Mouse (Mus musculus) spleen, embryonic (tissue): ENCODE data around the gene Cd79a.

ENCODE experiments used
- CTCF ChIA-PET: fragments of 350-600 bp; sonication (Branson Sonifier 250); formaldehyde crosslinking; loops from one replicate; lab custom pipeline; 2022; lab: Charles Lee

Gene Cd79a

DNA sequence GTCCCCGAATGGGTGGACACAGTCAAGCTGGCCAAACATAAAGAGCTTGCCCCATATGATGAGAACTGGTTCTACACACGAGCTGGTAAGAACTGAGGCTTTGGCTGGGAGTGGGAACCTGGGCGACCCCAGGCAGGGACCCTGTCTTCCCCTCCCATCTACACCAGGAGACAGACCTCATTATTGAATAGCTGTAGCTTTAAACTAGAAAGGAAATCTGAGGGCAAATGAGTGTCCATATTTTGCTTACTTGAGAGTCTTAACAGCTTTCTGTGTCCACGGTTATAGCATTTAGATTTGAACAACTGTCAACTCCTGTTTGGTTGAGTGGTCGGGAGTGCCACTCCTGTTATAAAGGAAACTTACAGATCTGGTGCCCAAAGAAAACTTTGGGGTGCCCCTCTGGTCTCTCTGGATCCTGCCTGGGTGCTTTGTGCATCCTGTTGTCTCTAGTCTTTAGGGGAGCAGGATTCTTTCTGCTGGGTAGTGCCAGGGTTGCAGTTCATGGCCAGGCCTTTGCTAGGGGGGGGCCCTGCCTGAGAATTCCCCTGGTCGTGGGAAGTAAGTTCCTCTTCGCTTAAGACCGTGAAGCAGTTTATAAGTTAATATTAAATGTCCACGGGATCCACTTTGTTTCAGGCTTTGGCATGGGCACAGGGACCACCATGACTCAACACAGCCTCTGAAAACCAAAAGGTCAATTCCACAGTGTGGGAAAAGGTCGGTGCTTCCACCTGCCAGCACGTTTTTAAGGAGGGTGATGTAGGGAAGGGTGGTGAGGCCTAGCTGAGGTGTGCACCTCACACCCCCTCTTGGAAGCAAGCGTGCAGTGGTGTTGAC, 11.5 kb upstream of the Cd79a start:
- CTCF ChIA-PET = no interaction called here

DNA sequence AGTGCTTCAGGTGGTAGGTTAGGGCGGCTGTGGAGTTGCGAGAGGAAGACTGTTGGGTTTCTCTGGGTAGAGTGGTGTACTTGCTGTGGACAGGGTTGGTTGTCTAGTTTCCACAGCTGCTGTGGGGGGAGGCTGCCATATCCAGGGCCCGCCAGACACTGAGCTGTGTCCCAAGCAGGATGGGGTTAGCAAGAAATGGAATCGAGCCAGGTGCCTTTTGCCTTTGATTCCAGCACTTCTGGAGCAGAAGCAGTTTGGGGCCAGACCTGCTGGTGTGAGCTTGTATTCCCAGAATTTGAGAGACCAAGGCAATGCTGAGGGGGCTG, 10.9 kb upstream of the Cd79a start:
- CTCF ChIA-PET = interaction anchor here (1.4 kb wide), 1 partner anchor 64 kb away, joined by 5 read pairs; no protein-coding TSS in a partner anchor

DNA sequence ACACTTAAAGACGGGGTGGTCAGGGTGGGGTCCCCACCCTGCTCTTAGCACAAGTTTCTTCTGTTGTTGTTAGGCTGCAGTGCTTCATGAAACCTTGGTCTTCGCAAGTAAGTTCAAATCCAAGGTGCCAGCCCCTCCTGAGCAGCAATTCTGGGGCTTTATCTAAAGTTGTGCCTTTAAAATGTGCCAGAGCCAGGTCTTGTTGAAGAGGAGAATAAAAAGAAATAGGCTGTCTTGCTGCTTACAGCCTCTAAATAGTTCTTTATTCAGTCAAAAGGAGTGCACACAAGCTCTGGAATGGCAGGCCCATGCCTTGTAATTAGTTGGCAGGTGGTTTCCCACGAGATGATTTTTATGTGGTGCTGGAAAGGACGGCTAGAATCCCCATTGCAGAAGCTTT, 10.1 kb upstream of the Cd79a start:
- CTCF ChIA-PET = interaction anchor here (1.4 kb wide), 1 partner anchor 63 kb away, joined by 5 read pairs; no protein-coding TSS in a partner anchor

DNA sequence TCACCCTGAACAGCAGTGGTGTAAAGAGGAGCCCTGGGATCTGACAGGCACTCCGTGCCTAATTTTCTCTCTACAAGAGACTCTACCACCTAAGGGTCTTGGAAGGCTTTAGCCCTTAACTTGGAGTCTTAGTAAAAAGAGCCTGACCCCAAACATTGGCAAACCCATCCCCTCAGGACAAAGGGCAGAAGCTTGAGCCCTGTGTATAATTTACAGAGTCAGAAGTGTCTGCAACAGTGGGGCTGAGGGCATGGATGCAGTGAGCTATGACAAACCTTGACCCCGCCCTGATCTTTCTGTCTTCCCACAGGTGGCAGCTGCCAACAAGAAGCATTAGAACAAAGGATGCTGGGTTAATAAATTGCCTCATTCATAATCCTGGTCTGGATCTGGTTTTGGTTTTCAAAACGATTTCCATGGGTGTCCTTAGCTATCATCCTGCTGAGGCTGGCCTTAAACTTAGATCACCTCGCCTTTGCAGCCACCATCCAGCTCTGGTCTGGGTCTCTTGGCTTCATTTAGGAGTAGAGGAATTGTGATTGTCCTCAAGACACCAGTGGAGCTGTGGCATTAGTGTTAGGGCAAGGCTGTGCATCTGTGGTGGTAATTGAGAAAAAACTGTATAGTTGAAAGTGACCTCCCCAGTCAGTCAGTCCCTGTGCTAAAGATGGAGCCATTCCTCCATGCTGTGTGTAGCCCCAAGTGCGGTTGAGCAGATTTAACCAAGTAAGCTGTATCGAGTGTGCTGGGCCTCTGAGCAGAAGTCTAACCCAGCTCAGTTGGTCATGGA, 7.6 kb upstream of the Cd79a start:
- CTCF ChIA-PET = interaction anchor here (1.7 to 2.8 kb wide), 2 partner anchors 13 to 17 kb away, joined by 7 to 10 read pairs; partner anchors contain the start of gene Arhgef1

DNA sequence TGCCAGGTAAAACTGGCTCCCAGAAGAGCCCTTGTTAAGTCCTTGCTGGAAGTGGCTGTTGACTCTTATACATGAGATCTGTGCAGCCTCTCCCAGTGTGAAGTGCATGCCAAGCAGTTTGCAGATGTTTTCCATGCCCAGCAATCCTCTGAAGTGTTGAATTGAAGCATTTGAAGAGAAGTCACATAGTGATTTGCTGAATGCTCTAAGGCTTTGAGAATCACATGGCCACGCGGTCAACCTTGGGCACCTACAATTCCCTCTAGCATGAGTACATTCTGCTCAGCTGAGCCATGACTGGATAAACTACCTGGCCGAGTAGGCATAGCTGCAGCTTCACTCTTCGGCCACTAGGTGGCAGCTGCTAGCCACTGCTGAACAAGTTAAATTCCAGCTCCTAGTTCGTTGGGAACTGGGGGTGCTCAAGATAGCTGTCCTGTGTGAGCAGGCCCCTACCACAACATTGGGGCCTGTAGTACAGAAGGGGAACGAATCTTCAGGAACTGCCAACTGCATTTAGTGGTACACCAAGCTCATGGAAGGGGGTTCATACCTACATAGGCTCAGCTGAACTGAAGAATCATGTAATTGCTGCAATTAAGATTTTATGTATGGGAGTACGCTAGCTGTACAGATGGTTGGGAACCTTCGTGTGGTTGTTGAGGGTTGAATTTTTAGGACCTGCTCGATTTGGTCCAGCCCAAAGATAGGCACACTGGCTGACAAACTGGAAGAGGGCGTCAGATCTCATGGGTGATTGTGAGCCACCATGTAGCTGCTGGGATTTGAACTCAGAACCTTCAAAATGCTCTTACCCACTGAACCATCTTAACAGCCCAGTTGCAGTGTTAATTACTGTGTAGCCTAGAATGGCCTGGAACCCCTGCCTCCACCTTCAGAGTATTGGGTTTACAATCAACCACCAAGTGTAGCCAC, 6.6 kb upstream of the Cd79a start:
- CTCF ChIA-PET = interaction anchor here (0.6 to 2.8 kb wide), 5 partner anchors 12 to 545 kb away, joined by 3 to 17 read pairs (median 7); partner anchors contain the start of gene Arhgef1

DNA sequence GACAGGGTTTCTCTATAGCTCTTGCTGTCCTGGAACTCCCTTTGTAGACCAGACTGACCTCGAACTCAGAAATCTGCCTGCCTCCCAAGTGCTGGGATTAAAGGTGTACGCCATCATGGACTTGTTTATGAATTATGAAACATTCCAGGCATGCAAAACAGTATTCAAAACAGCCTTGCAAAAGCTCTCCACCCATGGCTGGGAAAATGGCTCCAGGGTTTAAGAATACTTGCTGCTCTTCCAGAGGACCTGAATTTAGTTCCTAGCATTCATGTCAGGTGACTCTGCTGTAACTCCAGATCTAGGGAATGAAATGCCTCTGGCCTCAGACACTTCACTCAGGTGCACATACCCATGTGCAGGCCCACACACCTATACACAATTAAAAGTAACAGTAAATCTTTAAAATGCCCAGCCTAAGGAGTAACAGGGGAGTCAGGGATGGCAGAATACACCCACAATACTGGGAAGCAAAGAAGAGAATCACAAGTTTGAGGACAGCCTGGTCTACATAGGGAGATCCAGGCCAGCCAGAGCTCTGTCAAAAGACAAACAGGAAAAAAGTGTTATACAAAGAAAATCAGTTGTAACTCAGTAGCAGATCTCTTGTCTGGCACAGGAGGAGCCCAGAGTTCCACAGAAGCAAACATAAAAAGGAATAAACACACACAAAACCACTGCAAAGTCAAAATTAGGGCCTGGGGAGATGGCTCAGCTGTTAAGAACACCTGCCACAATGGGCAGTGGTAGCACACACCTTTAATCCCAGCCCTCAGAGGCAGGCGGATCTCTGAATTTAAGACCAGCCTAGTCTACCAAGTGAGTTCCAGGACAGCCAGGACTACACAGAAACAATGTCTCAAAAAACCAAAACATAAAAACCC, 5.7 kb upstream of the Cd79a start:
- CTCF ChIA-PET = interaction anchor here (0.6 to 2.8 kb wide), 6 partner anchors 11 to 544 kb away, joined by 3 to 17 read pairs (median 6); partner anchors contain the start of gene Arhgef1

DNA sequence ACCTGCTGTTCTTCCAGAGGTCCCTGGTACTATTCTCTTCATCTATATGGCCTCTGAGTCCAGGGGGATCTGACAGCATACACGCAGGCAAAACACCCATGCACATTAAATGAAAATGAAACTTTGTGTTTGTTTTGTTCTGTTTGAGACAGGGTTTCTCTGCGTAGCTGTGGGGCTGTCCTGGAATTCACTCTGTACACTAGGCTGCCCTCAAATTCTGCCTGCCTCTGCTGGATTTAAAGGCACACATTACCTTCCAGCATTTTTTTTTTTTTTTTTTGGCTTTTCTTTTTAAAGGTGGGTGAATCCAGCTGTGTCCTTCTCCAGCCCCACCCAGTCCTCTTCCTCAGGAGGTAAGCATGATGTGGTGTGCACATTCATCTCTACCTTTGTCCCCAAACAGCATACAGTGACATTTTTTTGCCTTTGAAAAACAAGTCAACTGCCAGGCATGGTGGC, 5.0 kb upstream of the Cd79a start:
- CTCF ChIA-PET = interaction anchor here (0.6 to 2.8 kb wide), 3 partner anchors 11 to 79 kb away, joined by 6 to 21 read pairs (median 10); no protein-coding TSS in a partner anchor

DNA sequence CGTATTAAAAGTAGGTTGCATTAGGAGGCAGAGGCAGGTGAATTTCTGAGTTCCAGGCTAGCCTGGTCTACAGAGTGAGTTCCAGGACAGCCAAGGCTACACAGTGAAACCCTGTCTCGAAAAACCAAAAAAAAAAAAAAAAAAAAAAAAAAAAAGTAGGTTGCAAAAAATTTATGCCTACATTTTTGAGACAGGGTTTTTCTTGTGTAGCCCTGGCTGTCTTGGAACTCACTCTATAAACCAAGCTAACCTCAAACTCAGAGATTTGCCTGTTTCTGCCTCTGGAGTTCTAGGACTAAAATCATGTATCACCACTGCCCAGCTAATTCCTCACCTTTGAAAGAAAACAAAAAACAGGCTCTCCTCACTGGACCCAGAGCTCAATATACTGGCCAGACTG, 1.4 kb upstream of the Cd79a start:
- CTCF ChIA-PET = interaction anchor here (0.7 kb wide), 2 partner anchors 15 to 585 kb away, joined by 5 to 17 read pairs; no protein-coding TSS in a partner anchor

DNA sequence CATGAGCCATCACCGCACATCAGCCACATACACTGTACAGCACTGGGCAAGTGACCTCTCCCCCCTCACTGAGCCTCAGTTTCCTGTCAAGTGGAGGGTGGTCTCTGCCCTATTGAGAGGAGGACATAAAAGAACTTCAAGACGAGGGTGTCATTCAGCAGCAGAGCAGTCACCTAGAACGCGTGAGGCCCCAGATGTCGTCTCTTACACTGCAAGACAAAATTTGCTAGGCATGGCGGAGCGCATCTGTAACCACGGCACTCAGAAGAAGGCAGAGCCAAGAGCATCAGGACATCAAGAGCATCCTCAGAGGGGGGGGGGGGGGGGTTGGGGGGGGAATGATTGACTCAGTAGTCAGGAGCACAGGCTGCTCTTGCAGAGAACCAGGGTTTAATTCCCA, 912 bp upstream of the Cd79a start:
- CTCF ChIA-PET = interaction anchor here (0.7 kb wide), 2 partner anchors 14 to 585 kb away, joined by 5 to 17 read pairs; no protein-coding TSS in a partner anchor

DNA sequence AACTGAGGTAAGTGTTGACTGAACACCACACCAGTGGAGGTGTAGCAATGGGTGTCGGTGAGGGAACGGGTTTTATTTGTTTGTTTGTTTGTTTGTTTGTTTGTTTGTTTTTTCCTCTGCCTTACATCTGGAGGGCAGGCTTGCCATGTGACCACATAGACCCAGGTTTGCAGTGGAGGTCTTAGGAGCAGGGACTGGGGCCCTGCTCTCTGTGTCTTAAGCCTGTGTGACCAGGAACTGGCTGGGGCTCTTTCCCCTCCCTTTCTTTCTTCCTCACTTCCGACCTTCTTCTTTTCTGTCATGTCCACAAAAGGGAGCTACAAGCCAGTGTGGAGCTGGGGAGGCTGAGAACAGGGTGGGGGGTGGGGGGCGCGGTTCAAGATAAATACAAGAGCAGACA, 778 bp downstream of the Cd79a start:
- CTCF ChIA-PET = no interaction called here

DNA sequence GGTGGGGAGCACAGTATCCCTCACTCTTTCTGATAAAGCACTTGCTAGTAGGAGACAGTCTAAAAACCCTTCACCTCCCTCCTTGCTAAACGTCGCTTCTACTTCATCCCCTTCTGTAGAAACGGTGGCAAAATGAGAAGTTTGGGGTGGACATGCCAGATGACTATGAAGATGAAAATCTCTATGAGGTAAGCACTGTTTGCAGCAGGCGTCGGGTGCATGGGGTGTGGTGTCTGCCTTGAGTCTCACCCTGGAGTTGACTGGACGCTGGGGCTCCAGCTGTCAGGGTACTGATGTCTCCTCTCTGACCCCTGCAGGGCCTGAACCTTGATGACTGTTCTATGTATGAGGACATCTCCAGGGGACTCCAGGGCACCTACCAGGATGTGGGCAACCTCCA, 3.9 kb downstream of the Cd79a start:
- CTCF ChIA-PET = no interaction called here

DNA sequence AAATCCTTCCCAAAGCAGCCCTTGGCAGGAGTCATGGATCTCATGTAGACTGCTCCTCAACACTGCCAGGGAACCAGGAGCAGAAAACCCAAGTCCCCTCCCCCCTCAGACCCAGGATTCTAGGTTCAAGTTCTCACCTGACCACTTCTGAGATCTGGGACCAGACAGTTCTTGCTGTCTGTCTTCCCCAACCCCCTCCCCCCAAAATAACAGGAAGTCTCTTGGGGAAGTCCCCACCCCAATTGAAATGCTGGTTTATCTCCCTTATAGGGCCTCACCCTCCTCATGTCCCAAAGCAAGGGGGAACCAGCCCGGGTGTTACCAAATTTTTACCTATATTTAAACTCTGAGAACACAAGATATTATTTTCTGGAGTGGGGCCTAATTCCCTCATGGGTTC, 4.7 kb downstream of the Cd79a start:
- CTCF ChIA-PET = interaction anchor here (0.7 to 1.8 kb wide), 2 partner anchors 11 to 493 kb away, joined by 6 to 7 read pairs; no protein-coding TSS in a partner anchor

DNA sequence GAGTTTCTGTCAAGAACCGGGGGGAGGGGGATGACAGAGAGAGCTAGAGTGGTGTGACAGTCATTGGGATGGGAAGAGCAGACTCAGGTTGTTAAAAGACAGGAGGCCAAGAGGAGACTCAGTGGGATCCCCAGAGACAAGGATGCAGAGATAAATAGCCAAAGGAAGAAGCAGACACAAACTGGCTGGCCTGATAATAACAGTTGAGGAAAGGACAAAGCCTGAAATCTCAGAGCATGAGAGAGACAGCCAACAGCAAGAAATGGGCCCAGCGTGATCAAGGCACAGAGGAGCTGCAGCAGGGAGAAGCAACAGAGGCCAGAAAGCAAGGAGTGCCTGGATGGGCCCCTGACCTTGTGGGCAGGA, 5.1 kb downstream of the Cd79a start:
- CTCF ChIA-PET = interaction anchor here (0.6 to 1.8 kb wide), 3 partner anchors 9 to 493 kb away, joined by 3 to 7 read pairs (median 6); no protein-coding TSS in a partner anchor

DNA sequence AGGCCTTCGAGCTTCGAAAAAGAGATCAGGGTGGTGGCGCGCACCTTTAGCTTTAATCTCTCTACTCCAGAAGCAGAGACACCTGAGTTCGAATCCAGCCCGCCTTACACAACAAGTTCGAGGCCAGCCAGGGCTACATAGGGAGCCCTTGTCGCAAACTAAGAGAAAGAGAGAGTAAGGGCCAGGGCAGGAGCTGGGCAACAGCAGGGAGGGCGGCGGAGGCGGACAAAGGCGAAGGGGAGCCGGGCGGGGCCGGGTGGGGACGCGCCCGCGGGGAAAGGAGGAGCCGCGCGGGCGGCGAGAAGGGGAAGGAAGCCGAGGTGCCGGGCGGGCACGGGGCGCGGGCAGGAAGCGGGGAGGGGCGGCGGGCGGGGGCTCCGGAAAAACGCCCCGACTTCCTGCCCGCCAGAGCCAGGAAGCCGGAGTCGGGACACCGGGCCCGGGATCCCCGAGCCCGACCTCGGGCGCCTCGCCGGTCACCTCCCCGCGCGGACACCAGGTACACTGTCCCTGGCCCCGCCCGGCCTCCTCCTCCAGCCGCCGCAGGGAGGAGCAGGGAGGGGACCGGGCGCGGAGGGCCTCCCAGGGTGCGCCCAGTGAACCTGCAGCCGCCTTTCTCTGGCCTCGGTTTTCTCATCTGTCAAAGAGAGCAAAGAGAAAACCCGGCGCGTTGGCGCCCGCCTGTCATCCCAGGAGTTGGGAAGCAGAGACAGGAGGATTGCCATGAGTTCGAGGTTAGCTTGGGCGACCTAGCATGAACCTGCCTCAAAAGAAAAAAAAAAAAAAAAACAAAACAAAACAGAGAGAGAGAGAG, 5.7 kb downstream of the Cd79a start, which contains the start of gene Arhgef1:
Gene Arhgef1 (plus strand): TSS at position 283 of the 814 bp plus-strand sequence.
- CTCF ChIA-PET = interaction anchor here (0.6 to 1.8 kb wide), 5 partner anchors 10 to 492 kb away, joined by 3 to 21 read pairs (median 7); no protein-coding TSS in a partner anchor

DNA sequence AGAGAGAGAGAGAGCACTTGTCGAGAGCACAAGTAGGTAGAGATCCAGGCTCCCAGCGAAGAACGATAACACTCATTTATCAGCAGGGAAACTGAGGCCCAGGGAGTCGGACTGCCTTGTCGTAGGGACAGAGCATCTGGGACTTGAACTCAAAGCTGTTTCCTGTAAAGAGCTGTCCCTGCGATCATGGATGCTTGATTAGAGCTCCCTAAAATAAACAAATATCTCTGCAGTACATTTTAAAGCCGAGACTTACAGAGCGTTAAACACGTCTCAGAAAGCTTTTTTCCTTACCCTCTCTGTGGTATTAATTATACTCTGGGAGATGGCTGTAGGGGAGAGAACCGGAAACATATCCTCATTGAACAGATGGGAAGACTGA, 6.3 kb downstream of the Cd79a start:
- CTCF ChIA-PET = interaction anchor here (0.6 to 1.8 kb wide), 4 partner anchors 9 to 22 kb away, joined by 7 to 21 read pairs (median 14); no protein-coding TSS in a partner anchor

DNA sequence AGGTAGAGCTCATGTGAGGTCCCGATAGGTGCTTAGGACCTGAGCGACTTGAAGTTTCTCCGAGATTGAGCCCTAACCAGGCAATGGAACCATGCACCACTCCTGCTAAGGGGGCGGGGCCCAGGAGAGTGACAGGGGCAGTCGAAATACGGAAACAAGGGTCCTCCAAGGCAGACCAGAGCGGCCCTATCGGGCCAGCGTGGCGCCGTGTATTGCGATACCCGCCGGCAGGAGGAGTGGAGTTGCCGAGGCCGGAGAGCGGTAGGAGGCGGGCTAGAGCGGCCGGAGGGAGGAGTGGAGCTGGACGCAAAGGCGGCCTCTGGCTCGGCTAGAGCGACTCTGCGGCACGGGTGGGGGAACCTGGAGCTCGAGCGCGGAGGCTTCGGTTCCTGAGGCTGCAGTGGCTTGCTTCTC, 6.9 kb downstream of the Cd79a start:
- CTCF ChIA-PET = interaction anchor here (0.5 to 0.6 kb wide), 2 partner anchors 10 to 41 kb away, joined by 4 to 19 read pairs; no protein-coding TSS in a partner anchor

DNA sequence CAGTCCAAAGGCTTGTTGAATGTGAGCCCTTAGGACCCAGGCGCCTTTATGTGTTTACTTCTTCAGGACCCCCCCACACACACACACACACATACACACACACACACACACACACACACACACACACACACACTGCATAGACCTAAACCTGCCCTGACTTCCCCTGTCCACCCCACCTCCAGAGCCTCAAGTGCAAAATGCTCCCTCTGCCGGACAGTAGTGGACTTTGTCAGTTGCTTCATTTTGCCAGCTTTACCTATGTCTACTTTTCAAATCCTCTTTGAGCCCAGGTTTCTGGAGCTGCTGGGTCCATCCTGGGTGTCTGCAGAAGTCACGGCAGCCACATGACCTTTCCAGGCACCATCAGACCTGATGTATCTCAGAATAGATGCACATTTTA, 7.8 kb downstream of the Cd79a start:
- CTCF ChIA-PET = interaction anchor here (0.5 to 0.7 kb wide), 2 partner anchors 58 to 311 kb away, joined by 4 to 5 read pairs; no protein-coding TSS in a partner anchor

DNA sequence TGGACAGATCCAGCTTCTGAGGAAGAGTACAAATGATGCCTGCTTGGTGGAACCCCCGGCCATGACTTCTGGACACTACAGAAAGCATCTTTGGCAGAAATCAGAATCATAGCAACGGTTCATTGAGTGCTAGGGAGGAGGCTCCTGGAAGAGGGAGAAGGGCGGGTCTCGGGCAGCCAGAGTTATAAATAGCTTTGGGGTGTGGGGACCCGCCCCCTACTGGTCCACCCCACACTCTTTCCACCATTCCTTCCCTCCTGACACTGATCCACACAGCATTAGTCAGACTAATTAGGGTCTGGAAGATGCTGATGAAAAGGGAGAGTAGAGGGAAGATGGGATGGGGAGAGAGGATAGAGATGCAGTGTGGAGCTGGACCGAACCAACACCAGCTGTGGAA, 9.4 kb downstream of the Cd79a start:
- CTCF ChIA-PET = interaction anchor here (0.8 to 1.9 kb wide), 2 partner anchors 16 to 23 kb away, joined by 3 to 10 read pairs; no protein-coding TSS in a partner anchor
